Mouse (Mus musculus) gastrocnemius, adult 18-20 months (tissue): ENCODE results near the gene Chd9. TPM values are rescaled to one million over a fixed set of nuclear protein-coding genes. Genes with fewer than 3 reads are reported as not detected.

Experiments used
- DNase-seq: peaks from one replicate; pipeline ENCODE4 v3.0.0; 2021; ENCODE audit warnings: low spot score
- microRNA-seq: library from miRNA; unstranded; fragments of <30 nt; microRNA quantifications from one replicate; pipeline ENCODE4 v1.2.0, GENCODE M21; 2021
- total RNA-seq, 2 experiments: library from RNA; stranded (reverse); gene quantifications; 2 replicates each; pipeline ENCODE4 v1.2.3; 2021

Chd9 gene
- total RNA-seq, 2 experiments from 2014 or later, result 28.7 to 53.9 TPM

DNA sequence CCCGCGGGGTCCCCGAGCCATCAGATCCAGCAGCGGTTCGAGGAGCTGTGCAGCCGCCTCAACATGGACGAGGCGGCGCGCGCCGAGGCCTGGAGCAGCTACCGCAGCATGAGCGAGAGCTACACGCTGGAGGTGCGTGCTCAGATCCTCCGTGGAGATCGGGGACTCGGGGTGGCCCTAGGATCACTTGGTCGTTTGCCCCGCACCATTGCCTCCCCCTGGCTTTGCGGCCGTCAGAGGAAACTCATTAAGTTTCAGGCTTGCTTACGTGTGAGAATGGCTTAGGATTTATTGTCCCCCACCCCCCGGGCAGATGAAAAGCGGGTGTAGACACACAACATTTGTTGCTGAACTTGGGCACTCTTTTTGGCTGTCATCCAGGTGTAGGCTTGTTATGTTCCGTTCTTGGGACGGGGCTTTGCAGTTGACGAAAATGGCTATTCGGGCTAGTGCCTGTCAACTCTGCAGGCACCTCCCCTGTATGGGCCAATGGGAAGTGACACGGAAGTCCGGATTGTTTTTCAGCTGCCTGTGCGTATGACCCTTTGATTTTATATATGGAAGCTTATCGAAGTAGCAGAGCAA lies 242.2 kb downstream of the Chd9 start:
- peak; percentile 89 for DNase-seq

DNA sequence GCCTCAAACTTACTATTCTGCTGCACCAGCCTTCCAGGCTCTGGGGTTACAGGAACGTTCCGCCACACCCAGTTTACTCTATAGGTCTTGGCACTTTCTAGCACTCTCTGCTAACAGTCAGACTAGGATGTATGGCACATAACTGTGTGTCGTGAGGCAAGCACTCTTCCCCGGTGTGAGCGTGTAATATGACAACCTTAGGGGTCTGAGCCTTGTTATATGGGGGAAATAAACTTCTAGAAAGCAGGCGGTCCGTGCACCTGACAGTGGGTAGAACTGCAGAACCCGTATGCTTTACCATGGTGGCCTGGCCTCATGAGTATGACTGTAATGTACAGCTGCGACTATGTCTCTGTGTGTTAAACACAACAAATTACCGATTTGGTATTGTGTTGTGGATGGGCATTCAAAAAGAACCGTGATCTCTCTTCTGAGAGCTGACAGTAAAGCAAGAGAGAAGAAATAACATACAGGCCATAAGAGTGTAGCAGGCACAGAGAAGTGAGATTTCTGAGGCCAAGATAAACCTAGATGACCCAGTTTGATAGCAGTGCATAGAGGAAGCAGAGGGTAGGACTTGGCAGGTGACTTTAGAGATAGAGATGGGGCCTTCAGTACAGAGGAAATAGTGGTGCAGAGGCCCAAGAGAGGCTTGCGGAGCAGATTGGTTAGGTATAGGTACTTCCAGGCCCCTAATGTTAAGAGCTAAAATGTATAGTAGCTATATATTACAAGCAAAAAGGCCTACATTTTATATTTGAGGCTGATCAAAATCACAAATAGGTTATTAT lies 249.1 kb downstream of the Chd9 start:
- DNase-seq, result no peak

DNA sequence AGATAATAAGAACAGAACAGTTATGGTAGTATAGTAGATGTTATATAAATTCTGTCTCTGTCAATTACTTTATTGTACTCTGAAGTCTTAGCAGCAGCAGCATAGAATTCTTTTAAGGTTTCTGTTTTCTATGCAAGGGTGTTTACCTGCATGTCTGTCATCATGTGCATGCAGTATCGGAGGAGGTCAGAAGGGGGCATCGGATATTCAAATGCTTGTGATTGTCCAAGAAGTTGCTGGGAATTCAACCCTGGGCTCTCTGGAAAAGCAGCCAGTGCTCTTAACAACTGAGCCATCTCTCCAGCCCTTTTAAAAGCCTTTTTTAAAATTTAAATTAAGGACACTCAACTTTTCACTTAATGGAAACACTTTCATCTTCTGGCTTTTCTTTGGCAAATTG lies 251.5 kb downstream of the Chd9 start:
- no peak for DNase-seq

DNA sequence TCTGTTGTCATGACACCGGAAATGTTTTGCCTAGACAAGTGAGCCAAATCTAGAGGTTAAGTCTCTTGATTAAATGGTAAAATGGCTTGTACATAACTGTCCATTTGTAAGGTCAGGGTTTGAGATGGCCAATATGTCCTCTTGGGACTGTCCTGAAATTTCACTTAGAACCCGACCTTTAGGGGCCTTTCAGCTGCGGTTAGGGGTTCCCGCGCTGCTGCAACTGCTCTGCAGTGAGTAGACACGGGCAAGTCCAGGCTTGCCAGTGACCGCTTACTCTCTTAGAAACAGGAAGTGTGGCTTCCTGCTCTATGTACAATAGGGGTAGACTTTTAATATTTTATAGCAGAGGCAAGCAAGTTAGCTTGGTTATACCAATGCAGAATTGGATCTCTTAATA lies 253.8 kb downstream of the Chd9 start:
- DNase-seq, result no peak

GRCm38 (mm10) chr8:91082428-91082827 lies 254.3 kb downstream of the Chd9 start:
- DNase-seq, result no peak

GRCm38 (mm10) chr8:91088452-91088851 lies 260.3 kb downstream of the Chd9 start:
- no peak for DNase-seq

GRCm38 (mm10) chr8:91089601-91090000 lies 261.4 kb downstream of the Chd9 start:
- DNase-seq, result no peak

DNA sequence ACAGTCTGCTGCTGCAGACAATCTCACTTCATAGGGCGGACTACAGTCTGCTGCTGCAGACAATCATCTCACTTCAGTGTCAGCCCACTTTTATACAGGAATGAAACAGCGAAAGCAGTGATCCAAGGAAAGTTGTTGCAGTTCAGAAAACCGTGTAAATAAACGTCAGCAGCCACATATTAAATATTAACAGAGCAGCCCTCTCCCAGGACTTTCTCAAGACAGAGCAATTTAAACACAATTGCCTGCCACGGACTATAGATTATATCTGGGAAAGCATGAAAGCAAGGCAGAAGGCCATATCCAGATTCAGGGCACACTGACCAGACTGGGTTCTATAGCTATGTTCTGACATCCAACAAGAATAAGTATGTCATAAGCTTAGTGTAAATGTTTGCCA lies 266.0 kb downstream of the Chd9 start:
- DNase-seq, result no peak

- no peak for DNase-seq
Observed at GRCm38 (mm10) chr8:91098106-91098505, 270.0 kb downstream of the Chd9 start.

Small RNA genes lying within 50 kb of the gene (microRNA-seq; reads per million reads assigned to microRNA genes)
- gene Gm44382, result not detected

Other genes with a start within 250 kb of the Chd9 start
- not detected for gene Gm19935, start 11.0 kb upstream of the Chd9 start, total RNA-seq
- 10 to 100 TPM; 35.9 to 41.8 TPM for gene Rbl2, start 241.7 kb downstream of the Chd9 start, total RNA-seq